Mouse (Mus musculus) heart, embryonic 13.5 days (tissue): Measurements from ENCODE around the gene Ccl27a. TPM values are rescaled to one million over a fixed set of nuclear protein-coding genes. Genes with fewer than 3 reads are reported as not detected.
"Not testable (repeated sequence)": the region's sequence is repeated elsewhere in the genome, so short reads cannot be mapped to it uniquely, and the experiment has no call there.

Experiments
- ATAC-seq: fragments of 200-750 bp; cut with Nextera tagmentation; 2 replicates; pipeline ENCODE4 v1.8.0; 2017; ENCODE audit warnings: moderate TSS enrichment; ENCODE audit not compliant: insufficient number of reproducible peaks, low FRiP score, low TSS enrichment; ENCODE audit errors: extremely low read depth
- H3K27ac ChIP-seq: fragments of 300-500 bp; sonication (generic); replicated peaks from 2 replicates; pipeline ENCODE4 v1.5.1; 2015; ENCODE audit warnings: moderate library complexity, mild to moderate bottlenecking, inconsistent platforms
- H3K27me3 ChIP-seq: fragments of 300-500 bp; sonication (generic); replicated peaks from 2 replicates; pipeline ENCODE4 v1.6.1; 2015; ENCODE audit warnings: mild to moderate bottlenecking, inconsistent platforms
- H3K36me3 ChIP-seq: fragments of 300-500 bp; sonication (generic); 2 replicates; pipeline ENCODE4 v1.6.1; 2015; ENCODE audit warnings: mild to moderate bottlenecking, inconsistent platforms
- H3K4me1 ChIP-seq: fragments of 300-500 bp; sonication (generic); 2 replicates; pipeline ENCODE4 v1.6.1; 2015; ENCODE audit warnings: inconsistent platforms
- H3K4me2 ChIP-seq: fragments of 300-500 bp; sonication (generic); 2 replicates; pipeline ENCODE4 v1.6.1; 2015; ENCODE audit warnings: inconsistent platforms, mild to moderate bottlenecking, moderate library complexity
- H3K4me3 ChIP-seq: fragments of 300-500 bp; sonication (generic); 2 replicates; pipeline ENCODE4 v1.5.1; 2015; ENCODE audit warnings: moderate library complexity, mild to moderate bottlenecking, inconsistent platforms
- H3K9ac ChIP-seq: fragments of 300-500 bp; sonication (generic); 2 replicates; pipeline ENCODE4 v1.6.1; 2015; ENCODE audit warnings: inconsistent platforms, mild to moderate bottlenecking, moderate library complexity
- H3K9me3 ChIP-seq: fragments of 300-500 bp; sonication (generic); 2 replicates; pipeline ENCODE4 v1.6.1; 2016; ENCODE audit warnings: inconsistent platforms
- WGBS: fragments of 180-500 bp; shearing (Covaris S2); methylation state at CpG from one replicate; pipeline ENCODE4 v1.1.7; 2015; ENCODE audit warnings: mixed read lengths; 5-methylcytosine and 5-hydroxymethylcytosine counted together
- polyA plus RNA-seq: library from polyadenylated mRNA; unstranded; fragments of >200 nt; fragmentation: Nextera tagmentation; extraction: Ambion mirVana; gene quantifications from 2 replicates; pipeline ENCODE4 v1.2.1, GENCODE M21; 2015

The Ccl27a gene
- polyA plus RNA-seq: 44.5 and 49.3 TPM in 2 replicates

- Histone ChIP-seq H3K27ac (peak within 1 kb of the TSS; percentile 70), H3K4me2 (peak within 1 kb of the TSS; percentile 63), H3K9ac (peak within 1 kb of the TSS; percentile 69), H3K4me3 (peak within 1 kb of the TSS; percentile 53)
- not testable (repeated sequence) for H3K36me3 ChIP-seq, ATAC-seq, H3K9me3 ChIP-seq, H3K27me3 ChIP-seq, H3K4me1 ChIP-seq
- WGBS: 2% methylated on average over 12 of the region's 14 CpGs
Observed at GRCm38 (mm10) chr4:41774002-41774401, at the start of gene Ccl27a. TSS of gene Ccl27a (minus strand) at chr4:41774247.

- peaks cover 10% of the 10 kb centered on the region for H3K4me1 ChIP-seq
- not testable (repeated sequence) for H3K9ac ChIP-seq, H3K4me3 ChIP-seq, H3K4me2 ChIP-seq, H3K27me3 ChIP-seq, H3K27ac ChIP-seq, H3K9me3 ChIP-seq, H3K36me3 ChIP-seq, ATAC-seq
- WGBS: 65% methylated on average over 3 of the region's 3 CpGs
Observed at GRCm38 (mm10) chr4:41783197-41783596, 9.2 kb upstream of the Ccl27a start.

GRCm38 (mm10) chr4:41782711-41783110 is 8.7 kb upstream of the Ccl27a start:
- H3K9ac ChIP-seq, ATAC-seq, H3K4me2 ChIP-seq, H3K27me3 ChIP-seq, H3K4me3 ChIP-seq, H3K9me3 ChIP-seq, H3K27ac ChIP-seq, H3K36me3 ChIP-seq: not testable (repeated sequence)
- WGBS: 52% methylated on average over 4 of the region's 4 CpGs
- peaks cover 10% of the 10 kb centered on the region for H3K4me1 ChIP-seq

- ATAC-seq, H3K4me1 ChIP-seq, H3K36me3 ChIP-seq, H3K27me3 ChIP-seq, H3K9me3 ChIP-seq: not testable (repeated sequence)
- H3K4me3 ChIP-seq: peak overlapping the region; percentile 26
- H3K27ac ChIP-seq: 0 out of 2 replicates have a peak overlapping the region, but pooled peaks have one; percentile 32
- H3K4me2 ChIP-seq: peak overlapping the region; percentile 60
- H3K9ac ChIP-seq: peak overlapping the region; percentile 44; the same call in 1 of the 2 replicates
- 12% methylated on average over 16 of the region's 21 CpGs for WGBS
Observed at GRCm38 (mm10) chr4:41781748-41782485, 7.9 kb upstream of the Ccl27a start.

DNA sequence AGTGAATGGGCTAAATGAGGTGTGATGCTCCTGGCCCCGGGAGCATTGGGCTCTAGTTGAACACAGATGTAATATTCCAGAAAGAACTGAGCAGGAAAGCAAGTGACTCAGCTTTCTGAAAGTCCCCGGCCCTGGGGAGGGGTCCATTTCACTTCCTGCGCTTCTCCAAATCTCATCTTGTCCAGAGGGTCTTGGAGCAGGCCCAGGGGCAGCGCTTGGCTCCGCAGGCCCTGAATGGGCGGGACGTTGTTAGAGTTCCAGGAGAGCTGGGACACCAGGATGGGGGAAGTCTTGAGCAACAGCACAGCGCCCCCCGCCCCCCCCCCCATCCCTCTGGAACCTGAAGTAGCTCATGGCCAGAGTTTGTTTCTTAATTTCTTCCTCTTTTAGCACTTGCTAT is 7.2 kb upstream of the Ccl27a start:
- WGBS: 18% methylated on average over 9 of the region's 9 CpGs
- H3K36me3 ChIP-seq, H3K9me3 ChIP-seq, ATAC-seq, H3K9ac ChIP-seq, H3K4me1 ChIP-seq, H3K27me3 ChIP-seq, H3K4me3 ChIP-seq: not testable (repeated sequence)
- Histone ChIP-seq H3K4me2 (peak overlapping the region; percentile 60), H3K27ac (0 out of 2 replicates have a peak overlapping the region, but pooled peaks have one; percentile 32)

GRCm38 (mm10) chr4:41775840-41776239 is 1.8 kb upstream of the Ccl27a start:
- H3K27me3 ChIP-seq, H3K36me3 ChIP-seq, H3K9me3 ChIP-seq, H3K9ac ChIP-seq, H3K4me2 ChIP-seq, H3K4me3 ChIP-seq, H3K4me1 ChIP-seq, H3K27ac ChIP-seq, ATAC-seq: not testable (repeated sequence)
- WGBS: 77% methylated on average over 1 of the region's 1 CpGs

GRCm38 (mm10) chr4:41774506-41774905 is 459 bp upstream of the Ccl27a start:
- peak overlapping the region; percentile 56 for H3K9ac ChIP-seq
- H3K36me3 ChIP-seq, ATAC-seq, H3K9me3 ChIP-seq, H3K27me3 ChIP-seq, H3K4me1 ChIP-seq: not testable (repeated sequence)
- H3K27ac ChIP-seq: peak overlapping the region; percentile 67
- peak overlapping the region; percentile 53 for H3K4me3 ChIP-seq
- 76% methylated on average over 3 of the region's 3 CpGs for WGBS
- H3K4me2 ChIP-seq: peak overlapping the region; percentile 63

- ATAC-seq, H3K4me1 ChIP-seq, H3K27me3 ChIP-seq, H3K9me3 ChIP-seq, H3K36me3 ChIP-seq: not testable (repeated sequence)
- 1% methylated on average over 17 of the region's 25 CpGs for WGBS
- H3K9ac ChIP-seq: peak overlapping the region; percentile 69; the same call in 1 of the 2 replicates
- peak overlapping the region; percentile 70 for H3K27ac ChIP-seq
- H3K4me2 ChIP-seq: peak overlapping the region; percentile 63
- H3K4me3 ChIP-seq: peak overlapping the region; percentile 53
Observed at GRCm38 (mm10) chr4:41773502-41773901, 545 bp downstream of the Ccl27a start.

- H3K4me2 ChIP-seq: peak overlapping the region; percentile 63
- peak overlapping the region; percentile 45 for H3K4me3 ChIP-seq
- 4% methylated on average over 11 of the region's 16 CpGs for WGBS
- not testable (repeated sequence) for H3K27me3 ChIP-seq, H3K36me3 ChIP-seq, ATAC-seq, H3K4me1 ChIP-seq, H3K9me3 ChIP-seq, H3K27ac ChIP-seq
- peak overlapping the region; percentile 67 for H3K9ac ChIP-seq
Observed at GRCm38 (mm10) chr4:41772946-41773345, 1.1 kb downstream of the Ccl27a start.

DNA sequence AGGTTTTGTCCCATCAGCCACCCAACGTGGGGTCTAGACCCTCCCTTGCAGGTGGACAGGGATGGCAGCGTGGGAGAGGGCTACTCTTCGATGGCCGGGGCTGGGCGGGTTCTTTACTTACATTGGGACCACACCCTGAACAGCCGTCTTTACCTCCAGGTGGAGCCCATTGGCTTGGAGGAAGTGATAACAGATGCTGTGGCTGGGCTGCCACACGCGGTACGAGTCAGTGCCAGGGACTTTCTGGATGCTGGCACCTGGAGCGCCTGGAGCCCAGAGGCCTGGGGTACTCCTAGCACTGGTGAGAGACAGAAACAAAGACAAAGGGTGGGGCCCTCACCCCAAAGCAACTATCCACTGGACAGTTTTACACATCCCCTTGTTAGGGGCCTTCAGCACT is 6.7 kb downstream of the Ccl27a start:
- H3K9me3 ChIP-seq, H3K27me3 ChIP-seq, ATAC-seq, H3K4me3 ChIP-seq, H3K4me2 ChIP-seq, H3K9ac ChIP-seq, H3K27ac ChIP-seq: not testable (repeated sequence)
- 79% methylated on average over 10 of the region's 10 CpGs for WGBS
- Histone ChIP-seq H3K36me3 (peaks cover 31% of the 10 kb centered on the region), H3K4me1 (peaks cover 15% of the 10 kb centered on the region)

DNA sequence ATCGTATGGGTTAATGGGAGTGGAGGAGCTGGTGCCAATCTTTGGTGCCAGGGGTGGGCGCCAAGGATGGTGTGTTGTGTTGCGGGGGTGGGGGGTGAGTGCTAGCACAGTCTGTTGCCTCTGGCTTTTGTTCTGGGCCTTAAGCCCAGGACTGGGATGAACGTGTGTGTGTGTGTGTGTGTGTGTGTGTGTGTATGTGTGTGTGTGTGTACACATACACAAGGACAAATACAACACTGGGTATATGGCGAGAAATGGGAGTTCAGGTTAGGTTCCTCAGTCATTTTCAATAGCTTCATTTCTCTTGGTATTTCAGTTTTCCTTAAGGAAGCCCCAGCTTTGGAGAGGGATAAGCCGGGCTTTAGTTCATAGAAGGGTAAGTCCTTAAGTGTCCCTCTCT is 10.9 kb downstream of the Ccl27a start:
- H3K27ac ChIP-seq: peak overlapping the region; percentile 98; the same call in 1 of the 2 replicates
- 64% methylated on average over 4 of the region's 6 CpGs for WGBS
- not testable (repeated sequence) for H3K4me3 ChIP-seq, ATAC-seq, H3K27me3 ChIP-seq, H3K9ac ChIP-seq, H3K9me3 ChIP-seq
- peaks cover 35% of the 10 kb centered on the region for H3K36me3 ChIP-seq
- peak overlapping the region; percentile 83 for H3K4me2 ChIP-seq
- H3K4me1 ChIP-seq: peaks cover 53% of the 10 kb centered on the region

DNA sequence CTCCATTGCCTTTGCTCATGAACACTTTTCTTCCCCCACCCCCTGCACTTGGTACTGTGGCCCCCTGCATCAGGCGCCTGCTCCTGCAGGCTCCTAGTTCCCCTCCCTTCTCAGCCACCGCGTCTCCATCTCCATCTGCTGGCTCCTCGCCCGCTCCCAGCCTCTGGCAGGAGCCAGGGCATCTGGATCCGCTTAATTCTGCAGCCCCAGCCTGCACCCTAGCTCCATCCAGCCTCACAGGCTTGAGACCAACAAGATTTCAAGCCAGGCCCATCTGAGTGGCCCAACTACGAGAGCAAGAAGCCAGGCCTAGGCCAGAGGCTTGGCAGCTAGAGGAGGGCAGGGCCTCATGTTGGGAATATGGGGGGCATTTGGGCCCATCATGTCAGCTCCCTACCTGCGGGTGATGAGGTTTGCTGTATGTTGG is 11.3 kb downstream of the Ccl27a start:
- 36% methylated on average over 8 of the region's 8 CpGs for WGBS
- peak overlapping the region; percentile 84 for H3K9ac ChIP-seq
- peak overlapping the region; percentile 98 for H3K27ac ChIP-seq
- H3K4me2 ChIP-seq: peak overlapping the region; percentile 83
- H3K9me3 ChIP-seq, H3K27me3 ChIP-seq, ATAC-seq: not testable (repeated sequence)
- peak overlapping the region; percentile 58 for H3K4me3 ChIP-seq
- H3K4me1 ChIP-seq: peaks cover 53% of the 10 kb centered on the region
- peaks cover 35% of the 10 kb centered on the region for H3K36me3 ChIP-seq
